Mouse (Mus musculus) liver, embryonic 13.5 days (tissue): Measurements from ENCODE around the gene Scn8a. TPM values are rescaled to one million over a fixed set of nuclear protein-coding genes. Genes with fewer than 3 reads are reported as not detected.
A peak's percentile ranks its signal among the peaks of the same experiment; 100 is the strongest.

Source experiments
- ATAC-seq: fragments of 200-750 bp; cut with Nextera tagmentation; 2 replicates; pipeline ENCODE4 v1.8.0; 2017; ENCODE audit warnings: low read depth, mild to moderate bottlenecking, moderate number of reproducible peaks, moderate library complexity
- DNase-seq: peaks from one replicate; pipeline ENCODE4 v3.0.0; 2022
- H3K27ac ChIP-seq: fragments of 300-500 bp; sonication (generic); 2 replicates; pipeline ENCODE4 v1.5.1; 2015; ENCODE audit warnings: moderate library complexity, mild to moderate bottlenecking, inconsistent platforms
- H3K27me3 ChIP-seq: fragments of 300-500 bp; sonication (generic); 2 replicates; pipeline ENCODE4 v1.6.1; 2015; ENCODE audit warnings: mild to moderate bottlenecking, inconsistent platforms
- H3K36me3 ChIP-seq: fragments of 300-500 bp; sonication (generic); 2 replicates; pipeline ENCODE4 v1.6.1; 2015; ENCODE audit warnings: mild to moderate bottlenecking, inconsistent platforms
- H3K4me1 ChIP-seq: fragments of 300-500 bp; sonication (generic); replicated peaks from 2 replicates; pipeline ENCODE4 v1.6.1; 2015; ENCODE audit warnings: inconsistent platforms
- H3K4me2 ChIP-seq: fragments of 300-500 bp; sonication (generic); 2 replicates; pipeline ENCODE4 v1.6.1; 2015; ENCODE audit warnings: inconsistent platforms, mild to moderate bottlenecking, moderate library complexity
- H3K4me3 ChIP-seq: fragments of 300-500 bp; sonication (generic); replicated peaks from 2 replicates; pipeline ENCODE4 v1.5.1; 2015; ENCODE audit warnings: mild to moderate bottlenecking, inconsistent platforms
- H3K9ac ChIP-seq: fragments of 300-500 bp; sonication (generic); 2 replicates; pipeline ENCODE4 v1.6.1; 2015; ENCODE audit warnings: mild to moderate bottlenecking, inconsistent platforms
- H3K9me3 ChIP-seq: fragments of 300-500 bp; sonication (generic); replicated peaks from 2 replicates; pipeline ENCODE4 v1.6.1; 2016; ENCODE audit warnings: inconsistent platforms
- WGBS: fragments of 180-500 bp; shearing (Covaris S2); methylation state at CpG from one replicate; pipeline ENCODE4 v1.1.7; 2015; ENCODE audit not compliant: insufficient replicate concordance; 5-methylcytosine and 5-hydroxymethylcytosine counted together
- polyA plus RNA-seq: library from polyadenylated mRNA; unstranded; fragments of >200 nt; fragmentation: Nextera tagmentation; extraction: Ambion mirVana; gene quantifications from 2 replicates; pipeline ENCODE4 v1.2.1, GENCODE M21; 2015

Gene Scn8a
- polyA plus RNA-seq, 1 experiment from 2014 or later = 0.10 TPM

DNA sequence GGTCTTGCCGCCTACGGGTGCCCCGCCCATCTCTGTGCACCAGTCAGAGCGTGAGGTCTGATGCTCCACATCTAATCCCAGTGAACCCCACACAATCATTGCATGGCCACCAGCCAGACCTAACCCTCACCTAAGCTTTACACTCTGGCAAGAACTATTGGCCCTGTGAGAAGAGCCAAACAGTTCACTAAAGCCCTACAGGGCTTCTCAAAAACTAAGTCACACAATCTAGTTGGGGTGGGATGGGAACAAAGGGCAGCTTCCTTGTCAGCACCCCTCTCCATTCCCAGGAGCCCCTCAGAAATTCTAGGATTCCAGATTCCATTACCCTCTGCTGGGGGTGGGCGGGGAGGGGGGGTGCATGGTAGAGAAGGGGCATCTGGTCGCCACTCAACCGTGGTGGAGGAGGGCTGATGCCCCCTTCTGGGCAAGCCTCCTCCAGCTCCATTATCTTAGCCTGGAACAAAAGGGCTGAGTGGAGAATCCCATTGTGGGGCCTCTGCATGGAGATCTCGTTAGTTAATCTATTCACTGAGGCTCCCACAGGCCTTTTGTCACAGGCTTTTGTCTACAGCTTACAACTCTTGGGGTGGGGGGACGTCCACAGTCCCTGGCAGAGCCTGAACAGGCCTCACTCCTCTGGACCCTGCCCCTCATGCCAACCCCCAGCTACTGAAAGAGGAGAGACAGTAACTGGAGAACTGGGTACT lies 190.1 kb downstream of the Scn8a start:
- Histone ChIP-seq H3K27me3 (peaks cover 27% of the 10 kb centered on the region), H3K9me3 (no peaks in the 10 kb centered on the region), H3K36me3 (no peaks in the 10 kb centered on the region), H3K4me2 (no peak overlapping the region), H3K9ac (no peak overlapping the region), H3K4me3 (no peak overlapping the region), H3K4me1 (no peaks in the 10 kb centered on the region), H3K27ac (no peak overlapping the region)
- WGBS = 47% methylated on average over 9 of the region's 9 CpGs
- no peak for DNase-seq
- no peak for ATAC-seq

DNA sequence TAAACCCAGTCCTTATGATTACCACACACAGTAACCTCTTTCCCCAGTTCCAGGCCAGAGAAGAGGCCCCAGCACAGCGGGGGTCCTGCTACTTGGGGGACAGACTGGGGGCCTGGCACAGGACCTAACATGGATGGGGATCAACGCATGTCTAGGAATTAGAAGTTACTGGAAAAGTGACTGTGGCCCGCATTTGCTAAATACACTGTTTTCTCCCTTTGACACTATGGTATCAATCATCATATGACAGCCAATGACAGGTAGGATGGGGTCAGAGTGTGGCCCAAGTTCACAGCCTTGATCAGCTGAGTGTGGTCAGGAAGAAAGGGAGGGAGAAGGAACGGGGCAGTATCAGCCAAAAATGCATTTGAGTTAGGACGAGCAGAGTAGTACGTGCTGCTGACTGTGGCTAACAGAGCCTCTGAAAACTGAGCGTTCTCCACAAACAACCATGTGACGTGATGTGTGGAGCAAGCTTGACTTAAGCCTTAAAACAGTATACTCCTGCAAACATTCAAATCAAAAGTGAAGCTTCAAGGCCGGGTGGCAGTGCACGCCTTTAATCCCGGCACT lies 190.7 kb downstream of the Scn8a start:
- no peaks in the 10 kb centered on the region for H3K36me3 ChIP-seq

DNA sequence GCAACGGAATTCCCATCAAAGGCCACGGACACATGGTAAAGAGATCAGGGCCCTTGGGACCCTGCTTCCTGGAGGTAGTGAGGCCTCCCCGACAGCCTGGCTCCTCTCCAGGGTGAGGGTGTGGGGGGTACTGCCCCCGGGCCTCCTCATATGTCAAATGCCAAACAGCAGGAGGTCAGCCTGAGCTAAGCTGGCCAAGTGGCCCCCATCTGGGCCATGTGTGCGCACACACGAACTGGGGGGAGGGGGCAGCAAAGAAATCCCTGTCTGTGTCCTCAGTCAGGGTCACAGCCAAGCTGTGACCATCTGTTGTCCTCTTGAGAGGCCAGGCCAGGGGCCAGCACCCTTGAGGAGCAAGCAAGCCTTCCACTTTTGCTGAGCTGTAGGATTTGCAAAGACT lies 195.4 kb downstream of the Scn8a start:
- ATAC-seq = no peak

More for the DNA sequence above, 190.7 kb downstream of the Scn8a start:
- DNase-seq (no peak), ATAC-seq (no peak)
- no peak overlapping the region for H3K4me2 ChIP-seq
- no peak overlapping the region for H3K9ac ChIP-seq
- H3K4me3 ChIP-seq = no peak overlapping the region
- WGBS = 63% methylated on average over 11 of the region's 11 CpGs
- H3K27me3 ChIP-seq = peaks cover 21% of the 10 kb centered on the region
- H3K4me1 ChIP-seq = peaks cover 4% of the 10 kb centered on the region; the same call in 1 of the 2 replicates
- no peak overlapping the region for H3K27ac ChIP-seq
- H3K9me3 ChIP-seq = no peaks in the 10 kb centered on the region

DNA sequence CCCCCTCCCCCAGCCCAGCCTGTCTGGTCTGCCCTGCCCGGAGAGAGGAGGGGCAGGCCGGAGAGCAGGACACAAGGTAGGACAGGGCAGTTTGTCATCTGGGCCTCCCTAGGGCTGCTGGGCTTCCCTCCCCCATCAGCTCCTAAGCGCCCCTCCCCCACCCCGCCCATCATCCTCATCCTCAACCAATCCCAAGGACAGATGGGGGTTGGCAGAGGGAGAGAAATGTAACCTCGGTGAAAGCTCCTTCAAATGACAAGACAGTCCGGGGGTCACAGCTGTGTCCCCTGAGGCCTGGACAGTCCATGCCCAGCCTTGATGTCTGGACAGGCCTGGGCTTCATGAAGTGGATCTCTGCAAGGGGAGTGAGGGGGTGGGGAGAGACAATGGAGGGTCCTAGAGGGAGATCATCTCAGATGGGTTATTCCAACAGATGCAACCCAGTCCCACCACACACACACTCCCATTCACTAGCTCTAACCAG lies 196.7 kb downstream of the Scn8a start:
- WGBS = 41% methylated on average over 6 of the region's 6 CpGs
- Histone ChIP-seq H3K9ac (no peak overlapping the region), H3K4me1 (peaks cover 39% of the 10 kb centered on the region), H3K36me3 (no peaks in the 10 kb centered on the region), H3K27me3 (0 out of 2 replicates have a peak, but pooled peaks cover 1% of the 10 kb centered on the region), H3K27ac (no peak overlapping the region), H3K9me3 (no peaks in the 10 kb centered on the region), H3K4me2 (no peak overlapping the region), H3K4me3 (no peak overlapping the region)
- DNase-seq (no peak), ATAC-seq (peak; percentile 18; the same call in 1 of the 2 replicates)

More for the DNA sequence above, 195.4 kb downstream of the Scn8a start:
- DNase-seq = no peak
- no peak overlapping the region for H3K9ac ChIP-seq
- H3K9me3 ChIP-seq = no peaks in the 10 kb centered on the region
- 61% methylated on average over 6 of the region's 6 CpGs for WGBS
- H3K36me3 ChIP-seq = no peaks in the 10 kb centered on the region
- no peaks in the 10 kb centered on the region for H3K27me3 ChIP-seq
- H3K27ac ChIP-seq = no peak overlapping the region
- H3K4me1 ChIP-seq = peaks cover 26% of the 10 kb centered on the region
- H3K4me2 ChIP-seq = no peak overlapping the region
- H3K4me3 ChIP-seq = no peak overlapping the region

DNA sequence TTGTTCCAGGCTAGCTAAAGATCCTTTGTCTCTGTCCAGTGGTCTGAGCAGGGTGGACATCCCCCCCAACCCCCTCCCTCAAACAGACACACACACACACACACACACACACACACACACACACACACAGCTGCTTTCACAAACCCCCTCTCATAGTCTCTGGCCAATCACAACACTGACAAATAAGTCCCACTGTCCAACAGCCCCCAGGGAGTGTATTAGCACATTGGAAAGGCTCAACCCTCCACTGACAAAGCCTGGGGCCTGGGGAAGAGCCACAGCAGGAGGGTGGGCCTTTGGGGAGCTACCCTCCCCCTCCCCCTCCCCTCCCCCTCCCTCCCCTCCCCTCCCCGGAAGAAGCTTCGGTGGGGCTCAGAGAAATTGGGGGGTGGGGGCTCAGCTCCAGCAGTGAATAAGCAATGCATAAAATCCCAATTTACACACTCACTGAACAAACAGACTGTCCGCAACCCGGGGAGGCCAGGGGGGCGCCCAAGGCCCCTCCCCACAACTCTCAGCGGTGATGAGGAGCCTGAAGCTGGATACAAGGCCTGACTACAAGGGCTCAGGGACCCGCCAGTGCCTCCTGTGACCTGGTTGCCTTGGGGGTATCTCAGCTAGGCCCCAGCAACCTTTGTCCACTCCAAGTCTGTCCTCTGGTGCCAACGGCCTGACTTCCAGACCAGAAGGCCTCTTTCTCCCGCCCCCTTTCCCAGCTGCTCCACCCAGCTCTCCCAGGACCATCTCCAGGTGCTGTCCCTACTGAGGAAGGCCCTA lies 197.4 kb downstream of the Scn8a start:
- WGBS = 64% methylated on average over 7 of the region's 9 CpGs
- DNase-seq (no peak), ATAC-seq (0 out of 2 replicates have a peak, but pooled peaks have one; percentile 17)
- peaks cover 42% of the 10 kb centered on the region for H3K4me1 ChIP-seq
- H3K36me3 ChIP-seq = no peaks in the 10 kb centered on the region
- no peak overlapping the region for H3K4me3 ChIP-seq
- H3K27me3 ChIP-seq = 0 out of 2 replicates have a peak, but pooled peaks cover 4% of the 10 kb centered on the region
- H3K9ac ChIP-seq = no peak overlapping the region
- H3K27ac ChIP-seq = no peak overlapping the region
- H3K9me3 ChIP-seq = no peaks in the 10 kb centered on the region
- no peak overlapping the region for H3K4me2 ChIP-seq

DNA sequence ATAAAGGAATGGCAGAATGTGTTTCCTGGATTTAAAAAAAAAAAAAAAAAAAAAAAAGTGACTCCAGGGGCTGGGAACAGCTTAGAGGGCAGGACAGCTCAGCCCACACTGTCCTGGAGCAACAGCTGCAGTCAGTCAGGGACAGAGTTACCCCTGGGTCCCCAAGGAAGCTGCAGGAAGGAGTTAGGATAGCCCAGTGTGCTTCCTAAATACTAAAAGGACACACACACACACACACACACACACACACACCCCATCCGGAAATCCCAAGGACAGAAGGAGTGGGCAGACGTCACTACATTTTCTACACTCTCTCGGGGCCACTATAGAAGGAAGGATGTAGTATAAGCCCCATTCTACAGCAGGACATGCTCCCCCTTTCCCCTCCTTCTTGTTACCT lies 198.4 kb downstream of the Scn8a start:
- Histone ChIP-seq H3K9me3 (no peaks in the 10 kb centered on the region), H3K27me3 (0 out of 2 replicates have a peak, but pooled peaks cover 4% of the 10 kb centered on the region), H3K4me3 (no peak overlapping the region), H3K4me2 (no peak overlapping the region), H3K9ac (no peak overlapping the region), H3K4me1 (peaks cover 42% of the 10 kb centered on the region), H3K27ac (no peak overlapping the region), H3K36me3 (no peaks in the 10 kb centered on the region)
- WGBS = 33% methylated on average over 3 of the region's 3 CpGs
- ATAC-seq = no peak
- no peak for DNase-seq

DNA sequence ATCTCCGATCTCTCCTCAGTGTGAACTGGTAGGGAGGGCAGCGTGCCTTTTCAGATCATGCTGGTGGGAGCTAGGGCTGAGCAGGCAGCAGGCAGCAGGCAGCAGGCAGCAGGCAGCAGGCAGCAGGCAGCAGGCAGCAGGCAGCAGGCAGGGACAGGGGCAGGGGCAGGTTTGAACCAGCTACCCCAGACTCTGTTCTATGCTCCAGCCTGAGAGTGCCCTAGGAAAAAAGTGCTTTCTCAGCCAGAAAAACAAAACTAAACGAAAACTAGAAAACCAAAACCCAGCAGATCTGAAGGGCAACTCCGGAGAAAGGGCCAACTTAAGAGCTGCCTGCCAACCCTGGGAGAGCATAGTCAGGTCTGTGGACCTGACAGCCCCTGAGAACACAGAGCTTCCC lies 199.0 kb downstream of the Scn8a start:
- no peak for ATAC-seq
- 45% methylated on average over 4 of the region's 4 CpGs for WGBS
- Histone ChIP-seq H3K9me3 (no peaks in the 10 kb centered on the region), H3K36me3 (no peaks in the 10 kb centered on the region), H3K4me2 (no peak overlapping the region), H3K27me3 (0 out of 2 replicates have a peak, but pooled peaks cover 4% of the 10 kb centered on the region), H3K4me1 (peaks cover 42% of the 10 kb centered on the region), H3K4me3 (no peak overlapping the region), H3K9ac (no peak overlapping the region), H3K27ac (no peak overlapping the region)
- DNase-seq = no peak

DNA sequence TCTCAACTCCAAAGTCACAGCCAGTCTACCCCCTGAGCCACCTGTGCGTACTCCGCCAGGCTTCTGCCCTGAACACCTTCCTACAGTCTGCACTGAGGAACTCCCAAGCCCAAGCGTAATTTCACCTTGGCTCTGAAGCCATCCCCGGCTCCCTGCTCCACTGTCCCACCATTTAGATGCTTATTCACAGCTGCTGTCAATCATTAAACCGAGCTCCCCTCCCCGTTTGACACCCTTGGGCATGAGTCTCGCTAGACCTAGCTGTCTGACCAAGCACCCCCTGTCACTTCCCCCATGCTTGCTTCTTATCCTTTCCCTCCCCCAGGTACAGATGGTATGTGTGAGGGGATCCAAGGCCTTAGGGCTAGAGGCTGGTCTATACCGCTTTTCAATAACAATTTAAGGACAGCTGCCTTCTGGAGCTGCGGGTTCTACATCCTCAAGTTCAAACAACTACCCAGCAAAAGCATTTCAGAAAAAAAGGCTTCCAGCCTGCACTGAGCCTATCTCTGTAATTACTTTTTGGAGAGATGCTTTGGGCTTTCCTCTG lies 200.1 kb downstream of the Scn8a start:
- Histone ChIP-seq H3K9me3 (no peaks in the 10 kb centered on the region), H3K4me2 (no peak overlapping the region), H3K27me3 (peaks cover 11% of the 10 kb centered on the region; the same call in 1 of the 2 replicates), H3K4me3 (no peak overlapping the region), H3K36me3 (no peaks in the 10 kb centered on the region), H3K9ac (no peak overlapping the region), H3K27ac (no peak overlapping the region), H3K4me1 (peaks cover 46% of the 10 kb centered on the region)
- 43% methylated on average over 9 of the region's 9 CpGs for WGBS
- ATAC-seq (no peak), DNase-seq (no peak)

DNA sequence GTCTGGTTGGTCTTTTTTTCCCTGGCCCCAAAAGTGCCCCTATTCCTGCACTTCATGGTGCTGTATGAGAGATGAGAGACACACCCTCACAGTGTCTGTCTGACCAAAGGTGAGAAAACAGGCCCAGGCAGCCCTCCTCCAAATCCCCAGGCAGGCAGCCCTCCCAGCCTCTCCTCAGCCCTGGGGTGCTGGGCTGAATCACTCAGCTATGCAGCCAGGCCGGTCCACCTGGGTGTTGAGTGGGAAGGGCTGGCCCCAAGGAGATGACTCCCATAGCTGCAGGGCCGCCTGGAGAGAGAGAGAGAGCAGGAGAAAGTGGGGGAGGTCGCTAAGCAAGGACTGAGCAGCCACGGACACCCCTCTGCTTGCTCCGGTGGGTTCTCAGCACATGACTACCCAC lies 201.1 kb downstream of the Scn8a start:
- DNase-seq (no peak), ATAC-seq (no peak)
- Histone ChIP-seq H3K9ac (no peak overlapping the region), H3K4me2 (no peak overlapping the region), H3K9me3 (no peaks in the 10 kb centered on the region), H3K4me1 (peaks cover 47% of the 10 kb centered on the region), H3K4me3 (no peak overlapping the region), H3K27ac (no peak overlapping the region), H3K36me3 (no peaks in the 10 kb centered on the region), H3K27me3 (peaks cover 21% of the 10 kb centered on the region)
- 33% methylated on average over 5 of the region's 5 CpGs for WGBS

DNA sequence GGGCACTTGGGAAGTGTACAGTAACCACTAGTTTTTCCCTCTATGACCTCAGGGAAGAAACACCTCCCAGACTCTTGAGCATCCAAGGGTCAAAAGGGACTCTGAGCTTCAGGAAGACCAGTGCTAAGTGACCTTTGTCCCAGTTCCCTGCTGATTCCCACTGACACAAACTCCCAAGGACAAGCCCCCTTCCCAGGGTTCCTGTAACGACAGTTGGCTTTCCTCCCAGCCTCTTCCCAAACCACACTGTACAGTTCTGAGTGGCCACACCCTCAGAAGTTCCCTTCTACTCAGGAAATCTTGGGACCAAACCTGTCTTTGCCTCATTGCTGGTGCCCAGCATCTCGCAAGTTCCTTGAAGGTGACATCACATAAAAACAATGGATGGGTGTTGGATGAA lies 203.1 kb downstream of the Scn8a start:
- WGBS = 26% methylated on average over 2 of the region's 2 CpGs
- Histone ChIP-seq H3K9ac (no peak overlapping the region), H3K9me3 (no peaks in the 10 kb centered on the region), H3K4me3 (no peak overlapping the region), H3K4me1 (peaks cover 47% of the 10 kb centered on the region), H3K27ac (no peak overlapping the region), H3K27me3 (peaks cover 41% of the 10 kb centered on the region), H3K36me3 (no peaks in the 10 kb centered on the region), H3K4me2 (no peak overlapping the region)
- DNase-seq (no peak), ATAC-seq (no peak)

DNA sequence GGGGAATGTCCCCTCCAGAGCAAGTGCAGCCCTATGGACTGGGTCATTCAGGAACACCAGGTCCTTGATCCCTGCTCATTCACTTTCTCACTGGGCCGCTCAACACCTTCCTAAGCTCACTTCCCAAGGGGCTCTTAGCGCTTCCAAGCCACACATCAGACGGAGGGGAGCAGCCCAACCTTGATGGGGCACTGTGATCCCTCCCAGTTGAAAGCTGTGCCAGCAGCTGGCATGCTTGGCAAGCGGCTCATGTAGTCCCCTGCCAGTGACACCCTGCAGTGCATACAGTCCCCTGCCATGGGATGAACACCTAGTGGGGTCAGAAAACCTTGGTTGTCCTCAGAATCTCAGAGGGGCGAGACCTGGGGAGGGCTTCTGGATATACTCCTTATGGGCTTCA lies 204.4 kb downstream of the Scn8a start:
- H3K27me3 ChIP-seq = peaks cover 54% of the 10 kb centered on the region
- H3K4me1 ChIP-seq = peaks cover 50% of the 10 kb centered on the region
- no peak overlapping the region for H3K4me2 ChIP-seq
- no peaks in the 10 kb centered on the region for H3K9me3 ChIP-seq
- ATAC-seq = no peak
- H3K27ac ChIP-seq = no peak overlapping the region
- H3K9ac ChIP-seq = no peak overlapping the region
- no peak for DNase-seq
- no peak overlapping the region for H3K4me3 ChIP-seq
- no peaks in the 10 kb centered on the region for H3K36me3 ChIP-seq
- WGBS = 64% methylated on average over 5 of the region's 5 CpGs
